Mouse (Mus musculus): ENCODE data around the gene Tescl. TPM values are rescaled to one million over a fixed set of nuclear protein-coding genes. Genes with fewer than 3 reads are reported as not detected.

The Tescl gene
- polyA plus RNA-seq, 1 experiment from 2014 or later = not detected

DNA sequence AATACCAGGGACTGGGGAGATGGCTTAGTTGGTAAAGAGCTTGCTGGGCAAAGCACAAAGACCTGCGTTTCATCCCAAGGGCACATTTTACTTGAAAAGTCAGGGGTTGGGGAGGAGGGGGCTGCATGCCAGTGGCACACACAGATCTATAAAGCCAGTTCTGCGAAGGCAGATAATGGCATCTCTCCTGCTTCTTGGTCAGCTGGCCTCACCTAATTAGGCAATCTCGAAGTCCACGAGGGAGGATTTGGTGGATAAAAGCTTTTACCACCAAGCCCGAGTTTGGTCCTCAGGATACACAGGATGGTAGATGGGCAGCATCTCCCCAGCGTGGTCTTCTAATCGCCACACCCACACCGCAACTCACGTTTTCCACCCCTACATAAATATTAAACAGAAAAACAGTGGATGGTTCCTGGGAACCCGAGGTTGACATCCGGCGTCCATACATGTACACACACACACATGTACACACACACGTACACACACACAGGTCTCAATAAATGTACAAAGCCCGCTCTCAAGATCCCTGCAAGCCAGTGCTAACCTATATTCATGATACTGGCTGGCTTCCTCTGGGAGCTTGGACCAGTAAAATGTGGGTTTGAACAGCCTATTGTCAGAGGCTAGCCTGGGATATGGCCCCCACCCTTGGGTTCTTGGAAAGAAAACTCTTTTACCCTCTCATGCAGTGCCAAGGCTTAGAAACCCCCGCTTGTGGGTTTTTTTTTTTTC, 36.2 kb downstream of the Tescl start:
- no peaks in the 10 kb centered on the region for H3K27me3 ChIP-seq (ENCODE audit: control insufficient read depth, insufficient read depth, low read length)
- H3K9me3 ChIP-seq (ENCODE audit: control insufficient read depth, low read length) = no peaks in the 10 kb centered on the region
- H3K27ac ChIP-seq (ENCODE audit: low read depth, low read length) = no peak overlapping the region; the same call in 1 of the 2 replicates
- ATAC-seq (ENCODE audit: low FRiP score) = no peak
- no peak overlapping the region for H3K4me3 ChIP-seq (ENCODE audit: low read depth, low read length)
- peak; percentile 68 for DNase-seq (ENCODE audit: low spot score, missing footprints)
- WGBS = 90% methylated on average over 15 of the region's 15 CpGs
- H3K4me2 ChIP-seq = peak overlapping the region; percentile 89
- peaks cover 15% of the 10 kb centered on the region for H3K4me1 ChIP-seq (ENCODE audit: control insufficient read depth, insufficient read depth, low read length)
- H3K36me3 ChIP-seq (ENCODE audit: control insufficient read depth, insufficient read depth, low read length) = peaks cover 16% of the 10 kb centered on the region
- H3K9ac ChIP-seq (ENCODE audit: low read length) = peak overlapping the region; percentile 72

DNA sequence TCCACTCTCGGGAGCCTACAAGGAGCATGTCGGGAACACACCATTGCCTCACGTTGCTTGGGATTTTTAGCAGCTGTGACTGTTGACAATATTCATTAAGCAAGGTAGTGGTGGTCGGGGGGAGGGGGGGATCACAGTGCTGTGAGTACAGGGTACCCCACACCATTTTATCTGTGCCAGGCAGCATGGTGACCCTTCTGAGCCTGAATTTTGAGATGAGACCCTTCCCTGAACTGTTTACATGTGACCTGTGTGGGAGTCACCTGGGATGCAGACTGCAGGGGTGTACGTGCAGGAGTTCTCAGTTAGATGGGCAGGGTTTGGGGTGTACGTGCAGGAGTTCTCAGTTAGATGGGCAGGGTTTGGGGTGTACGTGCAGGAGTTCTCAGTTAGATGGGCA, 37.4 kb downstream of the Tescl start:
- H3K4me2 ChIP-seq = no peak overlapping the region
- no peak overlapping the region for H3K9ac ChIP-seq (ENCODE audit: low read length)
- 96% methylated on average over 6 of the region's 7 CpGs for WGBS
- no peaks in the 10 kb centered on the region for H3K9me3 ChIP-seq (ENCODE audit: control insufficient read depth, low read length)
- H3K4me3 ChIP-seq (ENCODE audit: low read depth, low read length) = no peak overlapping the region
- DNase-seq (ENCODE audit: low spot score, missing footprints) (peak; percentile 21), ATAC-seq (ENCODE audit: low FRiP score) (no peak)
- peaks cover 27% of the 10 kb centered on the region for H3K36me3 ChIP-seq (ENCODE audit: control insufficient read depth, insufficient read depth, low read length)
- no peaks in the 10 kb centered on the region for H3K27me3 ChIP-seq (ENCODE audit: control insufficient read depth, insufficient read depth, low read length)
- H3K27ac ChIP-seq (ENCODE audit: low read depth, low read length) = no peak overlapping the region
- H3K4me1 ChIP-seq (ENCODE audit: control insufficient read depth, insufficient read depth, low read length) = peaks cover 15% of the 10 kb centered on the region

DNA sequence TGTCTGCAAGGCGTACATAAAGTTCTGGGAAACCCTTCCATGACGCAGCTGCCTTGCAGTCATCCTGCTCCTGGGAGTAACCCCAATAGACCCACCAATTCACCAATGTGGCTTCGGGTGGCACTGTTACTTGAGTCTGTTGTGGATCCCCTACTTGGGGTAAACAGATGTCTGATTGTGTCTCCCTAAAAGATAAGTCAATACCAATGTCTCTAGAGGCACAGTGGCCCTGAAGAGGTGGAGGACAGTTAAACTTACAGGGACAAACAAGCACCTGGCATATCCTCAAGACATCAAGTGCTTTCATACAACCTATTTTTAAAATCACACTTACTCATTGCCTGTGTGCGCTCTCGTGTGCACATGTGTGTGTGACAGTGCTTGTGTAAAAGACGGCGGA, 38.4 kb downstream of the Tescl start:
- peaks cover 34% of the 10 kb centered on the region for H3K36me3 ChIP-seq (ENCODE audit: control insufficient read depth, insufficient read depth, low read length)
- H3K9me3 ChIP-seq (ENCODE audit: control insufficient read depth, low read length) = no peaks in the 10 kb centered on the region
- no peak overlapping the region for H3K4me3 ChIP-seq (ENCODE audit: low read depth, low read length)
- WGBS = 96% methylated on average over 7 of the region's 7 CpGs
- no peak overlapping the region for H3K27ac ChIP-seq (ENCODE audit: low read depth, low read length)
- DNase-seq (ENCODE audit: low spot score, missing footprints) = no peak
- no peak for ATAC-seq (ENCODE audit: low FRiP score)
- H3K4me1 ChIP-seq (ENCODE audit: control insufficient read depth, insufficient read depth, low read length) = peaks cover 11% of the 10 kb centered on the region
- no peaks in the 10 kb centered on the region for H3K27me3 ChIP-seq (ENCODE audit: control insufficient read depth, insufficient read depth, low read length)
- no peak overlapping the region for H3K4me2 ChIP-seq
- H3K9ac ChIP-seq (ENCODE audit: low read length) = no peak overlapping the region

DNA sequence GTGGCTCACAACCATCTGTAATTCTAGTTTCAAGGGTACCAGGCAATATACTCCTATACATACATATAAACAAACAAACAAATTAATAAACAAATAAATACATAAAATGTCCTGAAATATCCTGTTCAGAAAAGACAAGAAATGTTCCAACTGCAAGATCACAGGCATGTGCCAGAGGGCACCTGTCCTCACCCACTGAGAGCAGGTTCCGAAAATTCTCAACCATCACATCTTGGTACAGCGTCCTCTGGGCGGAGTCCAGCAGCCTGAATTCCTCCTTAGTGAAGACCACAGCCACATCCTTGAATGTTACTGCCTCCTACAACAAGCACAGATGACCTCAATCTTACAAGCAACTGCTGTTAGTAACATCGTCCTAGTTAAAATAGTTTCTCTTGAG, 39.0 kb downstream of the Tescl start:
- Histone ChIP-seq H3K9me3 (ENCODE audit: control insufficient read depth, low read length) (no peaks in the 10 kb centered on the region), H3K36me3 (ENCODE audit: control insufficient read depth, insufficient read depth, low read length) (peaks cover 39% of the 10 kb centered on the region), H3K4me3 (ENCODE audit: low read depth, low read length) (no peak overlapping the region), H3K9ac (ENCODE audit: low read length) (no peak overlapping the region), H3K4me1 (ENCODE audit: control insufficient read depth, insufficient read depth, low read length) (peaks cover 5% of the 10 kb centered on the region), H3K27ac (ENCODE audit: low read depth, low read length) (no peak overlapping the region), H3K4me2 (no peak overlapping the region), H3K27me3 (ENCODE audit: control insufficient read depth, insufficient read depth, low read length) (no peaks in the 10 kb centered on the region)
- ATAC-seq (ENCODE audit: low FRiP score) (no peak), DNase-seq (ENCODE audit: low spot score, missing footprints) (peak; percentile 51)
- WGBS = 95% methylated on average over 4 of the region's 4 CpGs

DNA sequence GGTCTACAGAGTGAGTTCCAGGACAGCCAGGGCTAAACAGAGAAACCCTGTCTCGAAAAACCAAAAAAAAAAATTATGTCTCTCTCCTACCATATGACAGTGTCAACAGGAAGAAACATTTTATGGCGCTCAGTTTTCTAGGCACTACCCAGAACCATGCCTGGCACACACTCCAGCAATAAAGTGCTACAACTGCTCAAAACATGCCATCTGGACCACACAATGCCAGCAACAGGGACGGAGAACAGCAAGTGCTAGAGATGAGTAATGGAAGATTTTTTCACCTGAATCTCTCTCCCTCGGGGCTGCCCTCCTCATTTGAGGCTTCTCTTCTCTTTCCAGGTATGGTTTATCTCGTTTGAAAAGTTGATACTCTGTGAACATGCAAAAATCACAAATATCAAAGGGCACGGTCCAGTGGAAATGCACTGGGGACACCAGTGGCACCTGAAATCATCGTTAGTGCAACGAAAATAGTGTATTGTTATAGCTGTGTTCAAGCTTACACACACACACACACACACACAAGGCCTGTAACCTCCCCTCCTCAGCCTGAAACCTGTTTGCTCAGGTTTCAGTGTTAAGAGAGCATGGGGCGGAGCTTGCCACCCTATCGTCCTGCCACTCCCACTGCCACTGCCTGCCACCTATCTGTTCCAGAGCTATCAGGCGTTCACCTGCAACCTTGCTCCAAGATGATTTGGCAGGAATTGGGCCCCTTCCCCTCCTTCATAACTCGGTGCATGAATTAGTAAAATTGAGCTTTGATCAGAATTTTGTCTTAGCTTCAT, 40.5 kb downstream of the Tescl start:
- Histone ChIP-seq H3K4me1 (ENCODE audit: control insufficient read depth, insufficient read depth, low read length) (peaks cover 4% of the 10 kb centered on the region), H3K4me2 (no peak overlapping the region), H3K9me3 (ENCODE audit: control insufficient read depth, low read length) (no peaks in the 10 kb centered on the region), H3K36me3 (ENCODE audit: control insufficient read depth, insufficient read depth, low read length) (peaks cover 39% of the 10 kb centered on the region), H3K4me3 (ENCODE audit: low read depth, low read length) (no peak overlapping the region), H3K9ac (ENCODE audit: low read length) (no peak overlapping the region), H3K27ac (ENCODE audit: low read depth, low read length) (no peak overlapping the region), H3K27me3 (ENCODE audit: control insufficient read depth, insufficient read depth, low read length) (no peaks in the 10 kb centered on the region)
- no peak for ATAC-seq (ENCODE audit: low FRiP score)
- 87% methylated on average over 12 of the region's 12 CpGs for WGBS
- DNase-seq (ENCODE audit: low spot score, missing footprints) = peak; percentile 51

DNA sequence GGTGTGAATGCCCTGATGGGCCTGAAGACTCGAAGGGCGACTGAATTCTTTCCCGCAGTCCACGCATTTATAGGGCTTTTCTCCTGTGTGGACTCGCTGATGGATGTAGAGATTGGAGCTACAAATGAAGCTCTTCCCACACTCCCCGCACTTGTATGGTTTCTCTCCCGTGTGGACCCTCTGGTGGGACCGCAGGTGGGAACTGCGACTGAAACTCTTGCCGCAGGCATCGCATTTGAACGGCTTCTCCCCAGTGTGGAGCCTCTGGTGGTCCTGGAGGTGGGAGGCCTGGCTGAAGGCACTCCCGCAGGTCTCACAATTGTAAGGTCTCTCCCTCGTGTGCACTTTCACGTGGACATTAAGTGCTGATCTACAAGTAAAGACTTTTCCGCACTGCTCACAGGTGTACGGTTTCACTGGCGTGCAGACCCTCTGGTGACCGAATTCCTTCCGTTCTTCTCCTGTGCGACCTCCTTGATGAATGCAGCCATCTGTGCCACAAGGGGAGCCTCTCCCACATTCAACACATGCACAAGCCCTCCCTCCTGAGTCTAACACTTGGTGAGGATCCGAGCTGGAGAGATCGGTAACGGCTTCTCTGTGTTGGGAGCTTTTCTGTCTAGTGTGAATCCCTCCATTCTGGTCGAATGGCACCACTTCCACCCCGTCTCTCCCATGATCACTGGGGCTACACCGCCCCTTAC, 42.2 kb downstream of the Tescl start:
- no peak overlapping the region for H3K27ac ChIP-seq (ENCODE audit: low read depth, low read length)
- peaks cover 37% of the 10 kb centered on the region for H3K36me3 ChIP-seq (ENCODE audit: control insufficient read depth, insufficient read depth, low read length)
- no peak for ATAC-seq (ENCODE audit: low FRiP score)
- H3K9me3 ChIP-seq (ENCODE audit: control insufficient read depth, low read length) = no peaks in the 10 kb centered on the region
- no peaks in the 10 kb centered on the region for H3K4me1 ChIP-seq (ENCODE audit: control insufficient read depth, insufficient read depth, low read length)
- H3K4me3 ChIP-seq (ENCODE audit: low read depth, low read length) = no peak overlapping the region
- no peak overlapping the region for H3K9ac ChIP-seq (ENCODE audit: low read length)
- no peaks in the 10 kb centered on the region for H3K27me3 ChIP-seq (ENCODE audit: control insufficient read depth, insufficient read depth, low read length)
- 91% methylated on average over 27 of the region's 27 CpGs for WGBS
- no peak overlapping the region for H3K4me2 ChIP-seq
- peak; percentile 54 for DNase-seq (ENCODE audit: low spot score, missing footprints)

DNA sequence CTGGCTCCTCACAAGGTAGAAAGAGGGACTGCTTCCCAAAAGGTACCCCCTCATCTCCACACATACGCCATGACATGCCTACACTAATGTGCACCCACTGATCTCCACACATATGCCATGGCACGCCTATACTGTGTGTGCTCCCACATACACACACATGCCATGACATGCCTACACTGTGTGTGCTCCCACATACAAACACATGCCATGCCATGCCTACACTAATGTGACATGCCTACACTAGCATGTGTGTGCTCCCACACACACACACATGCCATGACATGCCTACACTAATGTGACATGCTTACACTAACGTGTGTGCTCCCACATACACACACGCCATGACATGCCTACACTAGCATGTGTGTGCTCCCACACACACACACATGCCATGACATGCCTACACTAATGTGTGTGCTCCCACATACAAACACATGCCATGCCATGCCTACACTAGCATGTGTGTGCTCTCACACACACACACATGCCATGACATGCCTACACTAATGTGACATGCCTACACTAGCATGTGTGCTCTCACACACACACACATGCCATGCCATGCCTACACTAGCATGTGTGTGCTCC, 43.5 kb downstream of the Tescl start:
- no peak overlapping the region for H3K4me2 ChIP-seq
- no peak for ATAC-seq (ENCODE audit: low FRiP score)
- H3K27ac ChIP-seq (ENCODE audit: low read depth, low read length) = no peak overlapping the region
- no peaks in the 10 kb centered on the region for H3K4me1 ChIP-seq (ENCODE audit: control insufficient read depth, insufficient read depth, low read length)
- peak; percentile 44 for DNase-seq (ENCODE audit: low spot score, missing footprints)
- peaks cover 29% of the 10 kb centered on the region for H3K36me3 ChIP-seq (ENCODE audit: control insufficient read depth, insufficient read depth, low read length)
- H3K27me3 ChIP-seq (ENCODE audit: control insufficient read depth, insufficient read depth, low read length) = no peaks in the 10 kb centered on the region
- no peaks in the 10 kb centered on the region for H3K9me3 ChIP-seq (ENCODE audit: control insufficient read depth, low read length)
- WGBS = 95% methylated on average over 4 of the region's 4 CpGs
- no peak overlapping the region for H3K4me3 ChIP-seq (ENCODE audit: low read depth, low read length)
- H3K9ac ChIP-seq (ENCODE audit: low read length) = no peak overlapping the region

DNA sequence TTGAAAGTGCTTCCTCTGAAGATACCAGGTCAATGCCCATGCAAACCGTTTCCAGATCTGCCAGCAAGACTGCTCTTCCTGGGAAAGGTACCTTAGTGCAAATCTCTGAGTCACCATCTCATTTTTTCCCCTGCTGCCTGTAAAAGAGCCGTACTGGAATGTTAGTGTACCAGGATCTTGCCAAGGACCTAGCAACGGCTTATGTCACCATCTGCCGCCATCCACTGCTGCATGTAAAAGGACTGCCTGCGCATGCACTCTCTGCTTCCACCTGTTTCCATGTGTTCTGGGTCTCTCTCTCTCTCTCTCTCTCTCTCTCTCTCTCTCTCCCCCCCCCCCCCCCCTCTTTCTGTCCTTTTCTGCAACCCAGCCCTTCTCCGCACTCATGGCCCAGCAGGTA, 45.2 kb downstream of the Tescl start:
- Histone ChIP-seq H3K4me3 (ENCODE audit: low read depth, low read length) (no peak overlapping the region), H3K9me3 (ENCODE audit: control insufficient read depth, low read length) (no peaks in the 10 kb centered on the region), H3K4me1 (ENCODE audit: control insufficient read depth, insufficient read depth, low read length) (no peaks in the 10 kb centered on the region), H3K27ac (ENCODE audit: low read depth, low read length) (no peak overlapping the region), H3K9ac (ENCODE audit: low read length) (no peak overlapping the region), H3K36me3 (ENCODE audit: control insufficient read depth, insufficient read depth, low read length) (peaks cover 23% of the 10 kb centered on the region), H3K27me3 (ENCODE audit: control insufficient read depth, insufficient read depth, low read length) (no peaks in the 10 kb centered on the region), H3K4me2 (no peak overlapping the region)
- WGBS = 94% methylated on average over 6 of the region's 6 CpGs
- no peak for DNase-seq (ENCODE audit: low spot score, missing footprints)
- no peak for ATAC-seq (ENCODE audit: low FRiP score)
